Mouse (Mus musculus) ES-E14 (cell line): ENCODE measurements around the gene Fhod1. TPM values are rescaled to one million over a fixed set of nuclear protein-coding genes. Genes with fewer than 3 reads are reported as not detected.

Source experiments
- DNase-seq: peaks from one replicate; pipeline ENCODE4 v3.0.0-alpha.2; 2013; ENCODE audit warnings: low read depth, low spot score
- H3K27ac ChIP-seq: 2 replicates; pipeline ENCODE4 v1.5.1; 2012; ENCODE audit warnings: low read depth, mild to moderate bottlenecking, low read length, moderate library complexity, mixed read lengths; ENCODE audit not compliant: poor library complexity, insufficient read depth, severe bottlenecking
- H3K36me3 ChIP-seq: 2 replicates; pipeline ENCODE4 v1.6.1; 2012; ENCODE audit warnings: mild to moderate bottlenecking, low read length, moderate library complexity, mixed read lengths; ENCODE audit not compliant: control insufficient read depth, poor library complexity, insufficient read depth, severe bottlenecking
- H3K4me1 ChIP-seq, 2 experiments: fragments of 150-350 bp in 1 of 2; sonication (generic) in 1 of 2; 2 replicates each; pipeline ENCODE4 v1.6.1; 2012; ENCODE audit warnings: low read length in 2 of 2, mild to moderate bottlenecking in 1 of 2, mixed read lengths in 1 of 2; ENCODE audit not compliant: control insufficient read depth in 2 of 2, insufficient read depth in 2 of 2, poor library complexity in 1 of 2
- H3K4me3 ChIP-seq, 2 experiments: fragments of 150-350 bp in 1 of 2; sonication (generic) in 1 of 2; 2 replicates each; pipeline ENCODE4 v1.5.1; 2012; ENCODE audit warnings: low read length in 2 of 2, low read depth in 1 of 2, mild to moderate bottlenecking in 1 of 2, mixed read lengths in 1 of 2; ENCODE audit not compliant: insufficient read depth in 1 of 2, poor library complexity in 1 of 2, severe bottlenecking in 1 of 2
- H3K9ac ChIP-seq: 2 replicates; pipeline ENCODE4 v1.6.1; 2012; ENCODE audit warnings: low read depth, mild to moderate bottlenecking, low read length, mixed read lengths; ENCODE audit not compliant: poor library complexity, insufficient read depth, severe bottlenecking
- H3K9me3 ChIP-seq: fragments of 150-350 bp; sonication (generic); 2 replicates; pipeline ENCODE4 v1.6.1; 2012; ENCODE audit warnings: low read depth, mild to moderate bottlenecking, low read length; ENCODE audit not compliant: control insufficient read depth, insufficient read depth
- CHD2 ChIP-seq: IDR thresholded peaks from 2 replicates; pipeline ENCODE4 v1.6.1; 2014; ENCODE audit warnings: mild to moderate bottlenecking, low read depth, low read length, inconsistent platforms
- HCFC1 ChIP-seq: IDR thresholded peaks from 2 replicates; pipeline ENCODE4 v1.6.1; 2012; ENCODE audit warnings: low read length, inconsistent platforms, borderline replicate concordance; ENCODE audit not compliant: insufficient read depth
- MAFK ChIP-seq: IDR thresholded peaks from 2 replicates; pipeline ENCODE4 v1.6.1; 2014; ENCODE audit warnings: mild to moderate bottlenecking, low read depth, low read length, inconsistent platforms; ENCODE audit not compliant: insufficient read depth
- ZC3H11A ChIP-seq: IDR thresholded peaks from 2 replicates; pipeline ENCODE4 v1.6.1; 2012; ENCODE audit warnings: low read depth, mild to moderate bottlenecking, inconsistent platforms, low read length, borderline replicate concordance
- ZNF384 ChIP-seq: IDR thresholded peaks from 2 replicates; pipeline ENCODE4 v1.6.1; 2012; ENCODE audit warnings: low read depth, low read length, inconsistent platforms
- in situ Hi-C, 2 experiments: fragments of 600-800 bp; cut with MboI; formaldehyde crosslinking; loops; one replicate each; pipeline ENCODE4 v1.15.1; 2025; ENCODE audit warnings: low sequenced_read_pairs in 2 of 2, inconsistent platforms in 1 of 2; ENCODE audit not compliant: unreplicated experiment in 2 of 2
- total RNA-seq: library from RNA; depleted of rRNA; stranded (reverse); fragments of 300-350 nt; gene quantifications from 2 replicates; pipeline ENCODE4 v1.2.3, GENCODE M21; 2012

Fhod1 gene
- total RNA-seq, 1 experiment: 9.1 TPM

- TF ChIP-seq HCFC1 (no peak), MAFK (no peak), CHD2 (no peak), ZNF384 (no peak), ZC3H11A (no peak)
- in situ Hi-C loops: no loop called here
- Histone ChIP-seq H3K27ac (no peak overlapping the region), H3K4me3 (no peak overlapping the region), H3K9me3 (no peaks in the 10 kb centered on the region), H3K9ac (no peak overlapping the region), H3K36me3 (peaks cover 2% of the 10 kb centered on the region; the same call in 1 of the 2 replicates), H3K4me1 (no peaks in the 10 kb centered on the region)
- no peak for DNase-seq
Measured at GRCm38 (mm10) chr8:105315073-105315769, 32.5 kb downstream of the Fhod1 start.

GRCm38 (mm10) chr8:105313622-105314402, 33.9 kb downstream of the Fhod1 start:
- Histone ChIP-seq H3K9me3 (no peaks in the 10 kb centered on the region), H3K9ac (no peak overlapping the region), H3K4me1 (no peaks in the 10 kb centered on the region), H3K36me3 (peaks cover 6% of the 10 kb centered on the region; the same call in 1 of the 2 replicates), H3K27ac (no peak overlapping the region), H3K4me3 (no peak overlapping the region)
- in situ Hi-C loops: no loop called here
- no peak for DNase-seq
- TF ChIP-seq CHD2 (no peak), MAFK (peak; percentile 73; the same call in 1 of the 2 replicates)

DNA sequence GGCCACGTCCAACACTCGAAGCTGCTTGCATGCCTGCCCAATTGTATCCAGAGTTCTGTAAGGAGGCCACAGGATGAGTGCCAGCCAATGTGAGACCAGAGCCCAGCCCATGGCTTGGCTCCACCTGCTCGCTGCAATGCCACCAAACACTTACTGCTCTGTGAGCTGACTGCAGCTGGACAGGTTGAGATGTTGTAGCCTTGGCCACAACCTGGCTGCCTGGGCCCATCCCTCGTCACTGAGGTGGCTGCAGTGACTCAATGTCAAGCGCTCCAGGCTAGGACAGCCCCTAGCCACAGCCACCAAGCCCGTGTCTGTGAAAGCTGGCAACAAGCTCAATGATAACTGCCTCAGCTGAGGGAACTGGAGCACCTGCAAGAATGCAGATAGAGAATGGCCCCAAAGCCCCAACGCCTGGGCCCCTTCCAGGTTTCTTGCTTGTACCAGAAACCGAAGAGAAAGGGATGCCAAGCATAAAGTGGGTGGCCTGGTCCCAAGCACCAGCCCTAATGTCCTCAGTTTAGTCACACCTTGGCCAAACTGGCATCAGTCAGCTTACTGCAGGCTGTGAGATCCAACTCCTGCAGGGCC, 34.8 kb downstream of the Fhod1 start:
- no peaks in the 10 kb centered on the region for H3K4me1 ChIP-seq
- no peak for TF ChIP-seq CHD2
- no peak for TF ChIP-seq MAFK
- TF ChIP-seq ZC3H11A: no peak
- TF ChIP-seq ZNF384: no peak
- no peak for TF ChIP-seq HCFC1
- H3K9ac ChIP-seq: no peak overlapping the region
- no peaks in the 10 kb centered on the region for H3K9me3 ChIP-seq
- in situ Hi-C loops: no loop called here
- H3K4me3 ChIP-seq: no peak overlapping the region
- H3K36me3 ChIP-seq: peaks cover 10% of the 10 kb centered on the region; the same call in 1 of the 2 replicates
- no peak for DNase-seq
- H3K27ac ChIP-seq: no peak overlapping the region

DNA sequence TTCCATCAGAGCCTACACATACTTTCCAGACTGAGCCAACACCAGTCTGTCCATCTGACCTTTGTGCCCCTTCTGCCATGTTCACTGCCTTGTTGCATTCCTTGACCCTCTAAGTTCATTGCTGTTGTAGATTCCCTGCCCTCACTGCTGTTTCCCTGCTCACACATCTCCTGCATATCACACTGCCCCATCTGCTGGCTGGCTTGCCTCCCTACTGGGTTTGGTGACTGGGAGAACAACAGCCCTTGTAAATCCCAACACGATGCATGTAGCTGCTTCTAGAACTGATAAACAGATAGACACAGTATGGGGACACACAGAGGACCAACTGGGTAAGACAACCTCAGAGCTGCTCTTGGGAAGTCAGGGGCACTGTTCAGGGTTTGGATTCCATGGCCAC, 36.0 kb downstream of the Fhod1 start:
- peaks cover 20% of the 10 kb centered on the region; the same call in 1 of the 2 replicates for H3K36me3 ChIP-seq
- H3K4me3 ChIP-seq: no peak overlapping the region
- H3K27ac ChIP-seq: no peak overlapping the region
- H3K9ac ChIP-seq: no peak overlapping the region
- H3K4me1 ChIP-seq: no peaks in the 10 kb centered on the region
- DNase-seq: no peak
- TF ChIP-seq CHD2 (no peak), MAFK (no peak), HCFC1 (no peak), ZNF384 (no peak), ZC3H11A (no peak)
- in situ Hi-C loops: no loop called here
- no peaks in the 10 kb centered on the region for H3K9me3 ChIP-seq
